Mouse (Mus musculus) CH12.LX (cell line): ENCODE measurements around the gene Prn.

ENCODE experiments used
- CHD2 ChIP-seq: IDR thresholded peaks from 2 replicates; pipeline ENCODE4 v1.6.1; 2011; ENCODE audit warnings: low read length, improper control_type of control experiment
- CTCF ChIP-seq, 2 experiments: IDR thresholded peaks in 1 of 2; conservative IDR thresholded peaks in 1 of 2; 2 replicates each; pipeline ENCODE4 v1.5.1; 2011 to 2012; ENCODE audit warnings: low read depth in 2 of 2, low read length in 2 of 2, improper control_type of control experiment in 1 of 2, inconsistent platforms in 1 of 2, mild to moderate bottlenecking in 1 of 2, moderate library complexity in 1 of 2
- EP300 ChIP-seq: IDR thresholded peaks from 2 replicates; pipeline ENCODE4 v1.6.1; 2011; ENCODE audit warnings: low read length, improper control_type of control experiment
- ETS1 ChIP-seq: conservative IDR thresholded peaks from 2 replicates; pipeline ENCODE4 v1.6.1; 2012; ENCODE audit warnings: low read depth, mild to moderate bottlenecking, inconsistent platforms, low read length, improper control_type of control experiment, moderate library complexity
- KAT2A ChIP-seq: IDR thresholded peaks from 2 replicates; pipeline ENCODE4 v1.6.1; 2012; ENCODE audit warnings: low read length, improper control_type of control experiment, inconsistent platforms; ENCODE audit not compliant: insufficient replicate concordance
- MAFK ChIP-seq: IDR thresholded peaks from 2 replicates; pipeline ENCODE4 v1.6.1; 2011; ENCODE audit warnings: low read length, improper control_type of control experiment; ENCODE audit not compliant: insufficient replicate concordance
- MAX ChIP-seq: IDR thresholded peaks from 2 replicates; pipeline ENCODE4 v1.6.1; 2011; ENCODE audit warnings: low read length, improper control_type of control experiment
- NELFE ChIP-seq: IDR thresholded peaks from 2 replicates; pipeline ENCODE4 v1.6.1; 2011; ENCODE audit warnings: low read depth, low read length, improper control_type of control experiment
- POLR2A ChIP-seq: IDR thresholded peaks from 2 replicates; pipeline ENCODE4 v1.6.1; 2011; ENCODE audit warnings: low read depth, mild to moderate bottlenecking, improper control_type of control experiment, low read length
- SMC3 ChIP-seq: IDR thresholded peaks from 2 replicates; pipeline ENCODE4 v1.6.1; 2011; ENCODE audit warnings: low read depth, low read length, improper control_type of control experiment
- TBP ChIP-seq: conservative IDR thresholded peaks from 2 replicates; pipeline ENCODE4 v1.6.1; 2011; ENCODE audit warnings: low read depth, low read length, improper control_type of control experiment
- ZC3H11A ChIP-seq: IDR thresholded peaks from 2 replicates; pipeline ENCODE4 v1.6.1; 2012; ENCODE audit warnings: low read depth, mild to moderate bottlenecking, inconsistent platforms, low read length, improper control_type of control experiment
- ZMIZ1 ChIP-seq: IDR thresholded peaks from 2 replicates; pipeline ENCODE4 v1.6.1; 2012; ENCODE audit warnings: low read depth, mild to moderate bottlenecking, inconsistent platforms, low read length, improper control_type of control experiment
- ZNF384 ChIP-seq: IDR thresholded peaks from 2 replicates; pipeline ENCODE4 v1.6.1; 2012; ENCODE audit warnings: low read depth, low read length, improper control_type of control experiment, inconsistent platforms

GRCm38 (mm10) chr2:131941501-131941900 lies 31.7 kb downstream of the Prn start:
- TF ChIP-seq EP300: no peak
- no peak for TF ChIP-seq TBP
- no peak for TF ChIP-seq CHD2
- no peak for TF ChIP-seq ZNF384
- no peak for TF ChIP-seq NELFE
- TF ChIP-seq MAX: no peak
- no peak for TF ChIP-seq CTCF (conservative IDR thresholded peaks at IDR 0.05 in 1 of 2, IDR thresholded peaks at IDR 0.05 in 1 of 2; ENCODE audit: low read depth in 2 of 2, low read length in 2 of 2)
- no peak for TF ChIP-seq KAT2A
- no peak for TF ChIP-seq ZMIZ1
- TF ChIP-seq ETS1: no peak
- TF ChIP-seq SMC3: no peak
- no peak for TF ChIP-seq POLR2A
- no peak for TF ChIP-seq ZC3H11A
- no peak for TF ChIP-seq MAFK
